Mouse (Mus musculus) T-helper 17 cell (primary cell): ENCODE measurements around the gene Apobec2.

Source experiments
- in situ Hi-C, 2 experiments: fragments of 300-600 bp; cut with MboI, MseI; formaldehyde crosslinking; loops; 1 replicate in 1 of 2; 2 replicates in 1 of 2; pipeline ENCODE4 v1.15.1; 2025; ENCODE audit warnings: high pct_unique_total_duplicates in 2 of 2

Gene Apobec2

GRCm38 (mm10) chr17:48409380-48410298 lies 23.1 kb downstream of the Apobec2 start, which contains the start of the genes Nfya and Oard1:
Nfya (minus strand) TSS chr17:48409906.
Oard1 (plus strand) TSS chr17:48410014.
- in situ Hi-C loops, result loop anchor here (5.0 to 10.0 kb wide), 2 partner anchors 107 to 885 kb away; no protein-coding TSS in a partner anchor

GRCm38 (mm10) chr17:48408526-48409291 lies 24.0 kb downstream of the Apobec2 start:
- in situ Hi-C loops, result loop anchor here (5.0 to 10.0 kb wide), 2 partner anchors 106 to 884 kb away; no protein-coding TSS in a partner anchor

GRCm38 (mm10) chr17:48407910-48408525 lies 24.7 kb downstream of the Apobec2 start:
- in situ Hi-C loops, result loop anchor here (5.0 to 10.0 kb wide), 2 partner anchors 106 to 883 kb away; no protein-coding TSS in a partner anchor

GRCm38 (mm10) chr17:48407154-48407553 lies 25.6 kb downstream of the Apobec2 start:
- in situ Hi-C loops, result loop anchor here (5.0 to 10.0 kb wide), 2 partner anchors 105 to 882 kb away; no protein-coding TSS in a partner anchor

- in situ Hi-C loops, result loop anchor here (5.0 to 10.0 kb wide), 2 partner anchors 102 to 880 kb away; no protein-coding TSS in a partner anchor
Observed at GRCm38 (mm10) chr17:48404706-48405105, 28.0 kb downstream of the Apobec2 start.

- in situ Hi-C loops, result loop anchor here in 1 of 2 experiments (10.0 kb wide), 1 partner anchor 879 kb away; no protein-coding TSS in a partner anchor
Observed at GRCm38 (mm10) chr17:48403848-48404247, 28.9 kb downstream of the Apobec2 start.

GRCm38 (mm10) chr17:48402751-48403150 lies 30.0 kb downstream of the Apobec2 start:
- in situ Hi-C loops, result loop anchor here in 1 of 2 experiments (10.0 kb wide), 1 partner anchor 878 kb away; no protein-coding TSS in a partner anchor

GRCm38 (mm10) chr17:48401710-48402109 lies 31.0 kb downstream of the Apobec2 start:
- in situ Hi-C loops, result loop anchor here in 1 of 2 experiments (10.0 kb wide), 1 partner anchor 877 kb away; no protein-coding TSS in a partner anchor

- in situ Hi-C loops, result no loop called here
Observed at GRCm38 (mm10) chr17:48392616-48393015, 40.1 kb downstream of the Apobec2 start.

GRCm38 (mm10) chr17:48391446-48391845 lies 41.3 kb downstream of the Apobec2 start:
- in situ Hi-C loops, result no loop called here

- in situ Hi-C loops, result no loop called here
Observed at GRCm38 (mm10) chr17:48389442-48389841, 43.3 kb downstream of the Apobec2 start.

GRCm38 (mm10) chr17:48388666-48389065 lies 44.1 kb downstream of the Apobec2 start:
- in situ Hi-C loops, result no loop called here

GRCm38 (mm10) chr17:48385786-48386461 lies 46.8 kb downstream of the Apobec2 start:
- in situ Hi-C loops, result no loop called here

GRCm38 (mm10) chr17:48379050-48379449 lies 53.7 kb downstream of the Apobec2 start:
- in situ Hi-C loops, result no loop called here

GRCm38 (mm10) chr17:48376102-48376501 lies 56.6 kb downstream of the Apobec2 start:
- in situ Hi-C loops, result no loop called here

GRCm38 (mm10) chr17:48372987-48373386 lies 59.7 kb downstream of the Apobec2 start:
- in situ Hi-C loops, result loop anchor here in 1 of 2 experiments (25.0 kb wide), 1 partner anchor 1514 kb away; no protein-coding TSS in a partner anchor

GRCm38 (mm10) chr17:48371621-48372020 lies 61.1 kb downstream of the Apobec2 start:
- in situ Hi-C loops, result loop anchor here in 1 of 2 experiments (25.0 kb wide), 1 partner anchor 1516 kb away; no protein-coding TSS in a partner anchor
